Mouse (Mus musculus) CH12.LX (cell line): Measurements from ENCODE around the gene Gpatch11. TPM values are rescaled to one million over a fixed set of nuclear protein-coding genes. Genes with fewer than 3 reads are reported as not detected.

Experiments
- DNase-seq: peaks from one replicate; pipeline ENCODE4 v3.0.0-alpha.2; 2013; ENCODE audit errors: extremely low read depth
- H3K27ac ChIP-seq: 2 replicates; pipeline ENCODE4 v1.5.1; 2012; ENCODE audit warnings: low read depth, mild to moderate bottlenecking, control low read depth, moderate library complexity; ENCODE audit not compliant: insufficient read depth
- H3K27me3 ChIP-seq: replicated peaks from 2 replicates; pipeline ENCODE3; 2012; ENCODE audit warnings: inconsistent platforms
- H3K36me3 ChIP-seq, 2 experiments: replicated peaks in 1 of 2; 2 replicates each; pipeline versions ENCODE3 to v1.6.1; 2012; ENCODE audit warnings: inconsistent platforms in 1 of 2, low read length in 1 of 2, mild to moderate bottlenecking in 1 of 2, mixed read lengths in 1 of 2, moderate library complexity in 1 of 2; ENCODE audit not compliant: control insufficient read depth in 1 of 2, insufficient read depth in 1 of 2
- H3K4me1 ChIP-seq, 2 experiments: 2 replicates each; pipeline ENCODE4 v1.6.1; 2012; ENCODE audit warnings: inconsistent platforms in 1 of 2, moderate library complexity in 1 of 2; ENCODE audit not compliant: insufficient read depth in 2 of 2, control insufficient read depth in 1 of 2
- H3K4me2 ChIP-seq: 2 replicates; pipeline ENCODE4 v1.6.1; 2012; ENCODE audit warnings: low read depth, mild to moderate bottlenecking, control low read depth; ENCODE audit not compliant: poor library complexity, insufficient read depth, severe bottlenecking
- H3K4me3 ChIP-seq, 3 experiments: fragments of 150-350 bp in 1 of 3; sonication (generic) in 1 of 3; replicated peaks in 1 of 3; 2 replicates each; pipeline versions ENCODE3 to v1.5.1; 2011 to 2012; ENCODE audit warnings: low read depth in 2 of 3, low read length in 2 of 3, mild to moderate bottlenecking in 2 of 3, moderate library complexity in 2 of 3, control low read depth in 1 of 3, improper control_type of control experiment in 1 of 3, inconsistent platforms in 1 of 3, mixed read lengths in 1 of 3; ENCODE audit not compliant: poor library complexity in 1 of 3
- H3K79me2 ChIP-seq: replicated peaks from 2 replicates; pipeline ENCODE4 v1.6.1; 2012; ENCODE audit warnings: mild to moderate bottlenecking, moderate library complexity; ENCODE audit not compliant: control insufficient read depth, poor library complexity, insufficient read depth, severe bottlenecking; ENCODE audit errors: extremely low read depth
- H3K9ac ChIP-seq: 2 replicates; pipeline ENCODE4 v1.6.1; 2012; ENCODE audit warnings: low read depth, mild to moderate bottlenecking, control low read depth, moderate library complexity; ENCODE audit not compliant: insufficient read depth
- H3K9me3 ChIP-seq: replicated peaks from 2 replicates; pipeline ENCODE3; 2012; ENCODE audit warnings: low read length, inconsistent platforms, mixed read lengths
- BHLHE40 ChIP-seq: IDR thresholded peaks from 2 replicates; pipeline ENCODE4 v1.6.1; 2011; ENCODE audit warnings: mild to moderate bottlenecking, low read depth, low read length, improper control_type of control experiment
- CHD1 ChIP-seq: IDR thresholded peaks from 2 replicates; pipeline ENCODE4 v1.6.1; 2012; ENCODE audit warnings: low read depth, low read length, improper control_type of control experiment, inconsistent platforms
- CHD2 ChIP-seq: IDR thresholded peaks from 2 replicates; pipeline ENCODE4 v1.6.1; 2011; ENCODE audit warnings: low read length, improper control_type of control experiment
- ELF1 ChIP-seq: IDR thresholded peaks from 2 replicates; pipeline ENCODE4 v1.6.1; 2014; ENCODE audit warnings: low read depth, mild to moderate bottlenecking, inconsistent platforms, low read length, improper control_type of control experiment
- EP300 ChIP-seq: IDR thresholded peaks from 2 replicates; pipeline ENCODE4 v1.6.1; 2011; ENCODE audit warnings: low read length, improper control_type of control experiment
- ETS1 ChIP-seq: conservative IDR thresholded peaks from 2 replicates; pipeline ENCODE4 v1.6.1; 2012; ENCODE audit warnings: low read depth, mild to moderate bottlenecking, inconsistent platforms, low read length, improper control_type of control experiment, moderate library complexity
- HCFC1 ChIP-seq: IDR thresholded peaks from 2 replicates; pipeline ENCODE4 v1.6.1; 2012; ENCODE audit warnings: low read depth, mild to moderate bottlenecking, inconsistent platforms, low read length, improper control_type of control experiment
- KAT2A ChIP-seq: IDR thresholded peaks from 2 replicates; pipeline ENCODE4 v1.6.1; 2012; ENCODE audit warnings: low read length, improper control_type of control experiment, inconsistent platforms; ENCODE audit not compliant: insufficient replicate concordance
- MAX ChIP-seq: IDR thresholded peaks from 2 replicates; pipeline ENCODE4 v1.6.1; 2011; ENCODE audit warnings: low read length, improper control_type of control experiment
- MXI1 ChIP-seq: IDR thresholded peaks from 2 replicates; pipeline ENCODE4 v1.6.1; 2011; ENCODE audit warnings: mild to moderate bottlenecking, low read depth, low read length, improper control_type of control experiment
- NELFE ChIP-seq: IDR thresholded peaks from 2 replicates; pipeline ENCODE4 v1.6.1; 2011; ENCODE audit warnings: low read depth, low read length, improper control_type of control experiment
- NRF1 ChIP-seq: IDR thresholded peaks from 2 replicates; pipeline ENCODE4 v1.6.1; 2014; ENCODE audit warnings: low read depth, mild to moderate bottlenecking, inconsistent platforms, low read length, improper control_type of control experiment, moderate library complexity
- POLR2A ChIP-seq: IDR thresholded peaks from 2 replicates; pipeline ENCODE4 v1.6.1; 2011; ENCODE audit warnings: low read depth, mild to moderate bottlenecking, improper control_type of control experiment, low read length
- POLR2AphosphoS2 ChIP-seq: IDR thresholded peaks from 2 replicates; pipeline ENCODE4 v1.6.1; 2011; ENCODE audit warnings: low read depth, low read length, improper control_type of control experiment
- SIN3A ChIP-seq: IDR thresholded peaks from 2 replicates; pipeline ENCODE4 v1.6.1; 2012; ENCODE audit warnings: low read length, improper control_type of control experiment, inconsistent platforms
- TCF12 ChIP-seq: IDR thresholded peaks from 2 replicates; pipeline ENCODE4 v1.6.1; 2014; ENCODE audit warnings: low read depth, mild to moderate bottlenecking, inconsistent platforms, low read length, improper control_type of control experiment
- ZKSCAN1 ChIP-seq: IDR thresholded peaks from 2 replicates; pipeline ENCODE4 v1.6.1; 2012; ENCODE audit warnings: low read depth, inconsistent platforms, low read length, improper control_type of control experiment, borderline replicate concordance
- ZMIZ1 ChIP-seq: IDR thresholded peaks from 2 replicates; pipeline ENCODE4 v1.6.1; 2012; ENCODE audit warnings: low read depth, mild to moderate bottlenecking, inconsistent platforms, low read length, improper control_type of control experiment
- dilution Hi-C: fragments of 300-500 bp; cut with MboI; formaldehyde crosslinking; loops from 2 replicates; pipeline ENCODE4 v1.14.3; 2020; ENCODE audit warnings: low sequenced_read_pairs; ENCODE audit not compliant: extremely low pct_unique_long_range_greater_than_20kb, extremely low pct_ligation_motif_present
- in situ Hi-C: fragments of 300-500 bp; cut with MboI; formaldehyde crosslinking; loops from 3 replicates; pipeline ENCODE4 v1.14.3; 2019; ENCODE audit warnings: low sequenced_read_pairs, low pct_ligation_motif_present, low pct_unique_long_range_greater_than_20kb, mixed read lengths
- polyA plus RNA-seq: library from polyadenylated mRNA; unstranded; fragments of >175 nt; gene quantifications from 2 replicates; pipeline ENCODE4 v1.2.1, GENCODE M21; 2012; ENCODE audit warnings: low read depth; ENCODE audit not compliant: insufficient read length
- total RNA-seq, 2 experiments: library from RNA; depleted of rRNA; stranded (reverse); fragments of 300-350 nt in 1 of 2; fragments of >200 nt in 1 of 2; gene quantifications; 2 replicates each; pipeline ENCODE4 v1.2.3; 2012 to 2014

Gpatch11 gene
- total and polyA plus RNA-seq, 3 experiments, result 13.4 to 25.5 (median 25.1) TPM

DNA sequence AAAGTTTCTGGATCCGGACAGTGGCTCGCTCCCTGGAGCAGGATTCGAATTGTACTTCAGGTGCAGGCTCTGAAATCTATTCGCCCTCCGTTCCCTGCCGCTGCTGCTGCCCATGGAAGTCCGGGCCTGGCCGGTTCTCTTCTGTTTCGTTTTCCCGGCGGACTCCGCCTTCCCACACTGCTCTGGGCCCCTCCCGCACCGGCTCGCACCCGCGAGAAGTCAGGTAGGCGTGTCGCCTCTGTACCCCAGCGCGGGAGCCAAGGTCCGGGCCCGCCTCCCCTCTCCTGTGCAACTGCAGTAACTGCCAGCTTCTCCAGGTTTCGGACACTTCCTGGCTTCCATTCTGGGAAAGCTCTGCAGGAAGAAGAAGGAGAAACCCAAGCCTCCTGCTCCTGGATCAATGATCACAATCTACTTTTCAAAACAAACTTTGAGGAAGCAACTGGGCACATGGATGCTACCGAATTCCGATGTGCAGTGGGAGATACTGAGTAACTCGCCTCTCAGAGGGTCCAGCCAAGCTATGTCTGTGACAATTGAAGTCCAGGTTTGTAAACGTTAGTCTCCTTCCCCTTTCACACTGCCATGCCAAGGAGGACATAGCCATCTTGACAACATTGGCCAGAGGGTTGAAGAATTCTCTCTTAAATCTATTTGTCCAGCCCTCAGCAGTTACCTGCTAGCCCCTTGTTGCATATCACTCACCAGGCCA, 47.2 kb downstream of the Gpatch11 start, which contains the start of gene Eif2ak2:
Gene Eif2ak2 (minus strand): TSS at position 173 of the 712 bp plus-strand sequence.
- H3K27me3 ChIP-seq, result no peaks in the 10 kb centered on the region
- H3K27ac ChIP-seq, result no peak within 1 kb of the TSS
- dilution Hi-C loops (no loop called here), in situ Hi-C loops (loop anchor here (5.0 kb wide), 1 partner anchor 35 kb away; the partner anchor contains the start of gene Cebpzos)
- H3K9me3 ChIP-seq, result peaks cover 9% of the 10 kb centered on the region
- peak; percentile 73 for DNase-seq
- peak within 1 kb of the TSS; percentile 81 for H3K4me2 ChIP-seq
- peak within 1 kb of the TSS; percentile 59 to 98 (median 80) for H3K4me3 ChIP-seq
- peak; percentile 80 for TF ChIP-seq POLR2A
- TF ChIP-seq CHD2, result peak; percentile 95
- peak; percentile 61; the same call in 1 of the 2 replicates for TF ChIP-seq TCF12
- peak; percentile 50; the same call in 1 of the 2 replicates for TF ChIP-seq ZMIZ1
- TF ChIP-seq POLR2AphosphoS2, result no peak
- peak; percentile 83 for TF ChIP-seq NELFE
- TF ChIP-seq EP300, result no peak
- TF ChIP-seq ELF1, result peak; percentile 44; the same call in 1 of the 2 replicates
- TF ChIP-seq NRF1, result peak; percentile 42; the same call in 1 of the 2 replicates
- peak; percentile 55; the same call in 1 of the 2 replicates for TF ChIP-seq HCFC1
- peak; percentile 17; the same call in 1 of the 2 replicates for TF ChIP-seq MAX
- TF ChIP-seq KAT2A, result no peak
- TF ChIP-seq SIN3A, result peak; percentile 44; the same call in 1 of the 2 replicates
- TF ChIP-seq MXI1, result peak; percentile 53; the same call in 1 of the 2 replicates
- peaks cover 12% of the 10 kb centered on the region; the same call in 1 of the 2 replicates for H3K79me2 ChIP-seq
- peak within 1 kb of the TSS; percentile 89 for H3K9ac ChIP-seq
- peaks cover 6 to 22% of the 10 kb centered on the region in 2 experiments for H3K4me1 ChIP-seq
- H3K36me3 ChIP-seq, result peaks cover 12 to 52% of the 10 kb centered on the region in 2 experiments

DNA sequence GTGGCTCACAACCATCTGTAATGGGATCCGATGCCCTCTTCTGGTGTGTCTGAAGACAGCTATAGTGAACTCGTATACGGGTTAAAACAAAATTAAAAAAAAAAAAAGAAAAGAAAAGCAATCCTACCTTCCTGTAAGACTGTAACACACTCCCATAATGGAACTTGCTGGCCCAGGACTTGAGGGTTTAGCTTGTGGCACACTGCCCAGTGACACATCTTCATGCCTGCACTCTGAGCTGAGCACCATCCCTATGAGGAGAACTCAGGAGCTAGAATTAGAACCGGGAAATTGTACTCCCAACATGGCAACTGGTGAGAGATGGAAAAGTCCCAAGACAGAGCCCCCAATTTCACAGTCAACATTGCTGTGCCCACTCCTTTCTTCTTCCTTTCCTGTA, 47.9 kb downstream of the Gpatch11 start:
- no peak for DNase-seq
- peaks cover 9% of the 10 kb centered on the region for H3K9me3 ChIP-seq
- H3K27ac ChIP-seq, result no peak overlapping the region
- in situ Hi-C loops, result loop anchor here (5.0 kb wide), 1 partner anchor 34 kb away; the partner anchor contains the start of gene Cebpzos
- TF ChIP-seq BHLHE40 (no peak), ZKSCAN1 (no peak), CHD1 (no peak), ETS1 (no peak)
- TF ChIP-seq, all 38 proteins: peak for 0
- peaks cover 6 to 22% of the 10 kb centered on the region in 2 experiments for H3K4me1 ChIP-seq
- no peak overlapping the region for H3K4me2 ChIP-seq
- no peaks in the 10 kb centered on the region for H3K27me3 ChIP-seq
- H3K9ac ChIP-seq, result no peak overlapping the region
- H3K4me3 ChIP-seq, result no peak overlapping the region
- H3K79me2 ChIP-seq, result peaks cover 12% of the 10 kb centered on the region; the same call in 1 of the 2 replicates
- peaks cover 6 to 44% of the 10 kb centered on the region in 2 experiments for H3K36me3 ChIP-seq
- dilution Hi-C loops, result no loop called here
